Mouse (Mus musculus) heart, postnatal 25 days (tissue): ENCODE measurements around the gene Ccdc170. TPM values are rescaled to one million over a fixed set of nuclear protein-coding genes. Genes with fewer than 3 reads are reported as not detected.

Experiments used
- DNase-seq: peaks from one replicate; pipeline ENCODE4 v3.0.0; 2022; ENCODE audit warnings: low spot score
- intact Hi-C: fragments of 180-260 bp; cut with DNase I; formaldehyde crosslinking; loops from one replicate; pipeline ENCODE4 v1.15.1; 2025
- total RNA-seq, 2 experiments: library from RNA; stranded (reverse); gene quantifications; 2 replicates each; pipeline ENCODE4 v1.2.3; 2021

Ccdc170 gene
- total RNA-seq, 2 experiments from 2014 or later, result 0.20 to 0.21 TPM

- no peak for DNase-seq
- intact Hi-C loops, result no loop called here
Observed at GRCm38 (mm10) chr10:4519645-4520044, 37.3 kb downstream of the Ccdc170 start.

GRCm38 (mm10) chr10:4520394-4521102 lies 38.2 kb downstream of the Ccdc170 start:
- no peak for DNase-seq
- intact Hi-C loops, result no loop called here

GRCm38 (mm10) chr10:4522116-4522515 lies 39.8 kb downstream of the Ccdc170 start:
- no peak for DNase-seq
- intact Hi-C loops, result no loop called here

- no peak for DNase-seq
- intact Hi-C loops, result no loop called here
Observed at GRCm38 (mm10) chr10:4523078-4523477, 40.8 kb downstream of the Ccdc170 start.

- intact Hi-C loops, result no loop called here
- DNase-seq, result no peak
Observed at GRCm38 (mm10) chr10:4528043-4528442, 45.7 kb downstream of the Ccdc170 start.

- no peak for DNase-seq
- intact Hi-C loops, result no loop called here
Observed at GRCm38 (mm10) chr10:4530638-4531235, 48.4 kb downstream of the Ccdc170 start.

GRCm38 (mm10) chr10:4531933-4532332 lies 49.6 kb downstream of the Ccdc170 start:
- no peak for DNase-seq
- intact Hi-C loops, result no loop called here

GRCm38 (mm10) chr10:4532731-4533130 lies 50.4 kb downstream of the Ccdc170 start:
- no peak for DNase-seq
- intact Hi-C loops, result no loop called here

- DNase-seq, result no peak
- intact Hi-C loops, result no loop called here
Observed at GRCm38 (mm10) chr10:4533873-4534272, 51.6 kb downstream of the Ccdc170 start.

GRCm38 (mm10) chr10:4545550-4545949 lies 63.2 kb downstream of the Ccdc170 start:
- intact Hi-C loops, result no loop called here
- no peak for DNase-seq

- DNase-seq, result peak; percentile 4
- intact Hi-C loops, result no loop called here
Observed at GRCm38 (mm10) chr10:4553442-4554119, 71.3 kb downstream of the Ccdc170 start.

GRCm38 (mm10) chr10:4556842-4557377 lies 74.6 kb downstream of the Ccdc170 start:
- intact Hi-C loops, result no loop called here
- no peak for DNase-seq

- intact Hi-C loops, result no loop called here
Observed at GRCm38 (mm10) chr10:4559132-4559531, 76.8 kb downstream of the Ccdc170 start.

GRCm38 (mm10) chr10:4565148-4565547 lies 82.8 kb downstream of the Ccdc170 start:
- DNase-seq, result no peak
- intact Hi-C loops, result no loop called here

More at GRCm38 (mm10) chr10:4559132-4559531, 76.8 kb downstream of the Ccdc170 start:
- DNase-seq, result no peak

- intact Hi-C loops, result no loop called here
- no peak for DNase-seq
Observed at GRCm38 (mm10) chr10:4570778-4571177, 88.5 kb downstream of the Ccdc170 start.

- intact Hi-C loops, result no loop called here
- no peak for DNase-seq
Observed at GRCm38 (mm10) chr10:4571304-4571703, 89.0 kb downstream of the Ccdc170 start.

GRCm38 (mm10) chr10:4581905-4582304 lies 99.6 kb downstream of the Ccdc170 start:
- intact Hi-C loops, result no loop called here
- DNase-seq, result no peak

- intact Hi-C loops, result no loop called here
- no peak for DNase-seq
Observed at GRCm38 (mm10) chr10:4586691-4587090, 104.4 kb downstream of the Ccdc170 start.

GRCm38 (mm10) chr10:4589576-4589975 lies 107.3 kb downstream of the Ccdc170 start:
- intact Hi-C loops, result no loop called here
- DNase-seq, result no peak

- DNase-seq, result no peak
- intact Hi-C loops, result no loop called here
Observed at GRCm38 (mm10) chr10:4590956-4591355, 108.7 kb downstream of the Ccdc170 start.

GRCm38 (mm10) chr10:4593828-4594227 lies 111.5 kb downstream of the Ccdc170 start:
- no peak for DNase-seq
- intact Hi-C loops, result no loop called here
